Mouse (Mus musculus) stomach, postnatal 0 days (tissue): ENCODE measurements around the gene Bcl2l13. TPM values are rescaled to one million over a fixed set of nuclear protein-coding genes. Genes with fewer than 3 reads are reported as not detected.

ENCODE experiments used
- ATAC-seq: fragments of 200-750 bp; cut with Nextera tagmentation; 2 replicates; pipeline ENCODE4 v1.8.0; 2017; ENCODE audit not compliant: low FRiP score, low TSS enrichment
- DNase-seq: peaks from one replicate; pipeline ENCODE4 v3.0.0-alpha.2; 2016; ENCODE audit warnings: low spot score
- H3K27ac ChIP-seq: fragments of 300-500 bp; sonication (generic); replicated peaks from 2 replicates; pipeline ENCODE4 v1.5.1; 2014; ENCODE audit warnings: mild to moderate bottlenecking, control low read depth
- H3K27me3 ChIP-seq: fragments of 300-500 bp; sonication (generic); 2 replicates; pipeline ENCODE4 v1.6.1; 2014; ENCODE audit warnings: low read length; ENCODE audit not compliant: control insufficient read depth, insufficient read depth
- H3K36me3 ChIP-seq: fragments of 300-500 bp; sonication (generic); 2 replicates; pipeline ENCODE4 v1.6.1; 2014; ENCODE audit warnings: low read length, mixed read lengths; ENCODE audit not compliant: control insufficient read depth, insufficient read depth
- H3K4me1 ChIP-seq: fragments of 300-500 bp; sonication (generic); replicated peaks from 2 replicates; pipeline ENCODE4 v1.6.1; 2014; ENCODE audit warnings: antibody characterized with exemption; ENCODE audit not compliant: control insufficient read depth, insufficient read depth
- H3K4me2 ChIP-seq: fragments of 300-500 bp; sonication (generic); replicated peaks from 2 replicates; pipeline ENCODE4 v1.6.1; 2014; ENCODE audit warnings: low read depth, mild to moderate bottlenecking, control low read depth, moderate library complexity
- H3K4me3 ChIP-seq: fragments of 300-500 bp; sonication (generic); 2 replicates; pipeline ENCODE4 v1.5.1; 2014; ENCODE audit warnings: low read depth, low read length, control low read depth
- H3K9ac ChIP-seq: fragments of 300-500 bp; sonication (generic); 2 replicates; pipeline ENCODE4 v1.6.1; 2014; ENCODE audit warnings: mild to moderate bottlenecking, low read length, control low read depth, mixed read lengths
- H3K9me3 ChIP-seq: fragments of 300-500 bp; sonication (generic); 2 replicates; pipeline ENCODE4 v1.6.1; 2016; ENCODE audit warnings: low read length; ENCODE audit not compliant: control insufficient read depth
- CTCF ChIP-seq: IDR thresholded peaks from 2 replicates; pipeline ENCODE4 v1.5.1; 2016; ENCODE audit warnings: antibody characterized with exemption, low read depth, mild to moderate bottlenecking, moderate library complexity
- EP300 ChIP-seq: optimal IDR thresholded peaks from 2 replicates; pipeline ENCODE3; 2016; ENCODE audit warnings: antibody characterized with exemption
- WGBS: fragments of 180-500 bp; shearing (Covaris S2); extraction: QIAGEN DNeasy Blood & Tissue Kit; methylation state at CpG from one replicate; pipeline ENCODE4 v1.1.7; 2014; 5-methylcytosine and 5-hydroxymethylcytosine counted together
- polyA plus RNA-seq: library from polyadenylated mRNA; unstranded; fragments of >200 nt; fragmentation: Nextera tagmentation; extraction: Ambion mirVana; gene quantifications from 2 replicates; pipeline ENCODE4 v1.2.1, GENCODE M21; 2015

Gene Bcl2l13
- polyA plus RNA-seq, 1 experiment from 2014 or later, result 18.4 TPM

- H3K4me3 ChIP-seq, result no peak overlapping the region
- peaks cover 4% of the 10 kb centered on the region; the same call in 1 of the 2 replicates for H3K36me3 ChIP-seq
- H3K9ac ChIP-seq, result no peak overlapping the region
- TF ChIP-seq EP300 (no peak), CTCF (no peak)
- ATAC-seq, result no peak
- WGBS, result 74% methylated on average over 4 of the region's 4 CpGs
- H3K4me2 ChIP-seq, result no peak overlapping the region
- no peak overlapping the region for H3K27ac ChIP-seq
- no peak for DNase-seq
- no peaks in the 10 kb centered on the region for H3K9me3 ChIP-seq
- no peaks in the 10 kb centered on the region for H3K4me1 ChIP-seq
- H3K27me3 ChIP-seq, result no peaks in the 10 kb centered on the region
These were observed 98.2 kb downstream of the Bcl2l13 start for GRCm38 (mm10) chr6:120934176-120934575.

DNA sequence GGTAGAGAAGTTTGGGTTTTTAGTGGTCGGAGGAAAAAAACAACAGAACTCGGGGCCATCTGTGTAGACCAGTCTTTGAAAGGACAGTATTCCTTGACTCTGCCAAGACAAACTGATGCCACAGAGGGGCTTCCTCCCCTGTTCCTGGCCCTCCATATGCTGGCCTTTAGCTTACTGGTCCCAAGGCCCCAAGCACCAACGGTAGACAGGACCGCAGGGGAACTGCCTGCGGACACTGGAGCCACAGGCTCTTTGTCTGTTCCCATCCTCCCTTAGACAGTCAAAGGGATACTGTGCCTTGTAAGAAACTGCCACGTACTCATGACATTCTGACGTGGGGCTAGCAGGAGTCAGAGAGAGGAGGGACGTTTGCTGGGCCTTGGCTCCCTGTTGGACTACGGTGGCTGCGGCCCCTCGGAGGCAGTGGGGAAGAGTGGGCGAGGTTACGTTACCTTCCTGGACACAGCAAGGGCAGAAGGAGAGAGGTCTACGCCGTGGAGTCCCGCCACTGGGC is 101.1 kb downstream of the Bcl2l13 start:
- peaks cover 4% of the 10 kb centered on the region; the same call in 1 of the 2 replicates for H3K36me3 ChIP-seq
- DNase-seq (no peak), ATAC-seq (no peak)
- 74% methylated on average over 16 of the region's 16 CpGs for WGBS
- no peaks in the 10 kb centered on the region for H3K4me1 ChIP-seq
- H3K9ac ChIP-seq, result no peak overlapping the region
- no peaks in the 10 kb centered on the region for H3K9me3 ChIP-seq
- no peak overlapping the region for H3K4me2 ChIP-seq
- no peaks in the 10 kb centered on the region for H3K27me3 ChIP-seq
- no peak overlapping the region for H3K4me3 ChIP-seq
- TF ChIP-seq CTCF (no peak), EP300 (no peak)
- H3K27ac ChIP-seq, result no peak overlapping the region

GRCm38 (mm10) chr6:120937999-120938608 is 102.1 kb downstream of the Bcl2l13 start:
- no peaks in the 10 kb centered on the region for H3K9me3 ChIP-seq
- TF ChIP-seq CTCF (no peak), EP300 (no peak)
- no peak overlapping the region for H3K4me3 ChIP-seq
- WGBS, result 80% methylated on average over 11 of the region's 11 CpGs
- no peak overlapping the region for H3K27ac ChIP-seq
- H3K9ac ChIP-seq, result no peak overlapping the region
- no peaks in the 10 kb centered on the region for H3K4me1 ChIP-seq
- DNase-seq, result no peak
- no peak for ATAC-seq
- no peak overlapping the region for H3K4me2 ChIP-seq
- H3K27me3 ChIP-seq, result no peaks in the 10 kb centered on the region
- peaks cover 4% of the 10 kb centered on the region; the same call in 1 of the 2 replicates for H3K36me3 ChIP-seq

GRCm38 (mm10) chr6:120938763-120939450 is 102.9 kb downstream of the Bcl2l13 start:
- H3K4me2 ChIP-seq, result no peak overlapping the region
- no peaks in the 10 kb centered on the region for H3K27me3 ChIP-seq
- no peak overlapping the region for H3K9ac ChIP-seq
- no peak for DNase-seq
- no peak for ATAC-seq
- no peak overlapping the region for H3K4me3 ChIP-seq
- 82% methylated on average over 12 of the region's 12 CpGs for WGBS
- no peak for TF ChIP-seq EP300
- no peak for TF ChIP-seq CTCF
- H3K27ac ChIP-seq, result no peak overlapping the region
- no peaks in the 10 kb centered on the region for H3K9me3 ChIP-seq
- H3K4me1 ChIP-seq, result no peaks in the 10 kb centered on the region
- peaks cover 4% of the 10 kb centered on the region; the same call in 1 of the 2 replicates for H3K36me3 ChIP-seq

- Histone ChIP-seq H3K4me3 (no peak overlapping the region), H3K9me3 (no peaks in the 10 kb centered on the region), H3K4me2 (no peak overlapping the region), H3K9ac (no peak overlapping the region), H3K27ac (no peak overlapping the region), H3K36me3 (peaks cover 3% of the 10 kb centered on the region; the same call in 1 of the 2 replicates), H3K27me3 (no peaks in the 10 kb centered on the region), H3K4me1 (no peaks in the 10 kb centered on the region)
- DNase-seq (no peak), ATAC-seq (no peak)
- TF ChIP-seq CTCF (no peak), EP300 (no peak)
- 81% methylated on average over 3 of the region's 3 CpGs for WGBS
These were observed 103.8 kb downstream of the Bcl2l13 start for GRCm38 (mm10) chr6:120939783-120940182.
